Mouse (Mus musculus) lung, adult 10 weeks (tissue): ENCODE measurements around the gene Hectd4. TPM values are rescaled to one million over a fixed set of nuclear protein-coding genes. Genes with fewer than 3 reads are reported as not detected.

Source experiments
- polyA plus RNA-seq: library from polyadenylated mRNA; stranded (reverse); fragments of 350-450 nt; fragmentation: Illumina TruSeq; extraction: RNeasy Lipid Tissue Mini Kit (QIAGEN cat#74804); gene quantifications from one replicate; pipeline ENCODE4 v1.2.3, GENCODE M21; 2014; ENCODE audit warnings: low read depth, low replicate concordance; ENCODE audit not compliant: insufficient read depth

The Hectd4 gene
- 2.4 TPM for polyA plus RNA-seq

GRCm38 (mm10) chr5:121219980-121220731 lies at the start of gene Hectd4:
Gene Hectd4, plus strand, starts transcription at chr5:121220219.

GRCm38 (mm10) chr5:121190836-121191583 lies 29.0 kb upstream of the Hectd4 start, which contains the start of gene Ptpn11:
Gene Ptpn11, minus strand, starts transcription at chr5:121191397.

GRCm38 (mm10) chr5:121204132-121205089 lies 15.6 kb upstream of the Hectd4 start, which contains the start of gene Rpl6:
Gene Rpl6, plus strand, starts transcription at chr5:121204481.

DNA sequence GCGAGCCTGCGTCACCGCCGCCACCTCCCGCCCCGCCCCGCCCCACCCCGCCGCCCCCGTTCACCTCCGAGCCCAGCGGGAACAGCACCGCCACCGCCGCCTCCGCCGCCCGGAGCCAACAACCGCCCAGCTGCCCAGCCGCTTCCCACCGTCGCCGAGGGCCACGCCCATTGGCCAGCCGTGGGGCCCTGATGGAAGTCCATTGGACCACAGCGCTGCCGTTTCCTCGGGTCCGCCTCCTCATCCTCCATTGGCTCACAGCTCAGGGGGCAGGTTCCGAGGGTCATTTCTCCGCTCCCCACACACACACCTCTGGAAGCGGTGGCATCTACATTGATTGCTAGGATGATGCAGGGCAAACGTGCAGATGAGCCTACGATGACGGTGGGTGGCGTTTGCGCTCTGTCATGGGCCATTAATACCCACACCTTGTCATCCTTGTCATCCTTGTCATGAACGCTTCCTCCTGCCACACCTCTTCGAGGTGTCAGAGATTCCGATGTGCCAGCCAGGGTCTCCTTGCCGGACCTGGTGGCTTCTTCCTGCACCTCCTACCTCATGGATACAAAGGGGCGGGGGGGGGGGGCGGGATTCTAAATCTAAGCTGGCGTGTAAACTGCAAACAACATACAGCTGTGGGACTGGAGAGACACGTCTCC lies 165.6 kb downstream of the Hectd4 start, which contains the start of gene Trafd1:
Trafd1 (minus strand) TSS at position 172 of the 659 bp plus-strand sequence.

GRCm38 (mm10) chr5:121397187-121398145 lies 177.4 kb downstream of the Hectd4 start, which contains the start of gene Naa25:
Gene Naa25, plus strand, starts transcription at chr5:121397936.

Other genes with a start within 250 kb of the Hectd4 start
- gene Rph3a, start 210.1 kb upstream of the Hectd4 start, polyA plus RNA-seq: not detected
- gene Ptpn11, start 28.8 kb upstream of the Hectd4 start, polyA plus RNA-seq: 31.0 TPM
- 789 TPM for gene Rpl6, start 15.7 kb upstream of the Hectd4 start, polyA plus RNA-seq
- 49.6 TPM for gene Trafd1, start 165.4 kb downstream of the Hectd4 start, polyA plus RNA-seq
- 5.5 TPM for gene Naa25, start 177.7 kb downstream of the Hectd4 start, polyA plus RNA-seq
- 12.4 TPM for gene Tmem116, start 231.7 kb downstream of the Hectd4 start, polyA plus RNA-seq
- 149 TPM for gene Erp29, start 232.3 kb downstream of the Hectd4 start, polyA plus RNA-seq